Mouse (Mus musculus): ENCODE data around the gene Rpusd1.

DNA sequence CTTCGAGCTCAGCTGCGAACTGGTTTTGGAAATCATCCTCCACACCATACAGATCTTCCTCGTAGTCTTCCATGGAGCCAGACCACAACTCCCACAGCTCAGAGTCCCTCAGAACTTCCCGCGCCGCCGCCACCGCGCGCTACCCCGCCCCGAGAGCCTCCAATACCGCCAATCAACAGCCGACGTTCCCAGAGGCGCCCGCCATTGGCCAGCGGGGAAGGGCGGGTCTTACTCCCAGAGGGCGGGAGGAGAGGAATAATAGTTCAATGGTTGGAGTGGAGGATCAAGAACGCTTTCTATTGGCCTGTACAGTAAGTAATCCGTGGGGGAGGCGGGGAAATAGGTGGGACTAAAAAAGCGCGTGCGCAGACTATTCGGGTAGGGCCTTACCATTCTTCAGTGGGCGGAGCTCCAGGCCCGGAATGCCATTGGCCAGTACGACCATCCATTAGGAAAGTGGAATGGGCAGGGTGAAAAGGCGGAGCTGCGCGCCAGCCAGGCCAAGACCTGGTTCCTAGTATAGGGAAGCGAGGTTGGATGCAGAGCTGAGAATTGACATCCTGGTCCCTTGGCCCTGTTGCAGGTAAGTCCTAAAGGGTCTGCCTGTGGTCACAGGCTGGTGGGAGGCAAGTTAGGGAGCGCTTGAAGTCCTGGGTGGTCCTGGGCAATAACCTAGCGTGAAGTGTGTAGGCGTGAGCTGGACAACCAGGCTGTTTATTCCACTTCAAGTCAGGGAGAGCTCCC, at the start of gene Rpusd1, which contains the start of gene Chtf18:
- no peak for TF ChIP-seq CTCF (IDR thresholded peaks at IDR 0.05; ENCODE audit: low read depth)
- no peak for TF ChIP-seq EP300 (IDR thresholded peaks at IDR 0.05; ENCODE audit: low read depth)

Data from liver, postnatal 0 days (tissue).